Mouse (Mus musculus): ENCODE data around the gene Kirrel3.

Kirrel3 gene

GRCm38 (mm10) chr9:34754523-34755097, 268.9 kb downstream of the Kirrel3 start:
- no peak for DNase-seq

GRCm38 (mm10) chr9:34756055-34756454, 270.4 kb downstream of the Kirrel3 start:
- no peak for DNase-seq

GRCm38 (mm10) chr9:34758925-34759324, 273.2 kb downstream of the Kirrel3 start:
- no peak for DNase-seq

GRCm38 (mm10) chr9:34760521-34760920, 274.8 kb downstream of the Kirrel3 start:
- DNase-seq = no peak

- DNase-seq = no peak
Observed at GRCm38 (mm10) chr9:34766792-34767623, 281.3 kb downstream of the Kirrel3 start.

- DNase-seq = no peak
Observed at GRCm38 (mm10) chr9:34768961-34769360, 283.3 kb downstream of the Kirrel3 start.

GRCm38 (mm10) chr9:34770951-34771350, 285.3 kb downstream of the Kirrel3 start:
- no peak for DNase-seq

GRCm38 (mm10) chr9:34771401-34771800, 285.7 kb downstream of the Kirrel3 start:
- no peak for DNase-seq

- DNase-seq = no peak
Observed at GRCm38 (mm10) chr9:34772022-34772437, 286.3 kb downstream of the Kirrel3 start.

GRCm38 (mm10) chr9:34781356-34781755, 295.7 kb downstream of the Kirrel3 start:
- DNase-seq = no peak

- no peak for DNase-seq
Observed at GRCm38 (mm10) chr9:34787915-34788314, 302.2 kb downstream of the Kirrel3 start.

GRCm38 (mm10) chr9:34795226-34795625, 309.5 kb downstream of the Kirrel3 start:
- no peak for DNase-seq

- DNase-seq = no peak
Observed at GRCm38 (mm10) chr9:34797688-34798339, 312.1 kb downstream of the Kirrel3 start.

GRCm38 (mm10) chr9:34801662-34802061, 316.0 kb downstream of the Kirrel3 start:
- DNase-seq = no peak

GRCm38 (mm10) chr9:34806854-34807253, 321.2 kb downstream of the Kirrel3 start:
- no peak for DNase-seq

- DNase-seq = no peak
Observed at GRCm38 (mm10) chr9:34809993-34810513, 324.4 kb downstream of the Kirrel3 start.

- no peak for DNase-seq
Observed at GRCm38 (mm10) chr9:34818325-34818976, 332.8 kb downstream of the Kirrel3 start.

GRCm38 (mm10) chr9:34824358-34825088, 338.8 kb downstream of the Kirrel3 start:
- no peak for DNase-seq

- DNase-seq = no peak
Observed at GRCm38 (mm10) chr9:34825089-34825400, 339.4 kb downstream of the Kirrel3 start.

- no peak for DNase-seq
Observed at GRCm38 (mm10) chr9:34825402-34826008, 339.8 kb downstream of the Kirrel3 start.

GRCm38 (mm10) chr9:34830696-34831095, 345.0 kb downstream of the Kirrel3 start:
- no peak for DNase-seq

- DNase-seq = no peak
Observed at GRCm38 (mm10) chr9:34836801-34837200, 351.1 kb downstream of the Kirrel3 start.

Data from kidney, postnatal 25 days (tissue).